Comparison of ENCODE assay signal across 21 mouse cellular contexts in the genomic region with DNA sequence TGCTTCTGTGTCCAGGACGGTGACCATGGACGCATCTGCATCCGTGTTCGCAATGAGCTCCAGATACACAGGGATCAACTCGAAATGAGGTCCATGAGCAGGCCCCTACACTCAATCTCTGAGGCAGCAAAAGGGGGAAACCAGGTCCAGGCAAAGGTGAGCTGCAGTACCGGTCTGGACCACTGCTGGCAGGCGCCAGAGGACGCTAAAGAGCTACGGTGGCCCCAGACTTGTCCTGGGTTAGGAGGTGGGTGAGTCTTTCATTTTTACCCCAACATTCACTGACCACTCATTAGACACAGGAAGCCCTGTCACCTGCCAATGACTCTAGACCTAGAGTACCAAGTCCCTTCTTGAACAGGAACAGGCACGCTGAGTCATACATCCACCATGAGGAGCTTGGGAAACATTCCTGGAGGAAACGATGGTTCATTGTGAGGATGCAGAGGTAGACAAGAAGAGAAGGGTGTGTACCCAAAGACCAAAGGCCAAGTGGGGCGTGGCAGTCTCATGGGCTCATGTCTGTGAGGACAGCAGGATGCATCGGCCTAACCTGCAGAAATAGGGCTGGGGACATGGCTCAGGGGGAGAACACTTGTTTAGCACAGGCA. TPM values are rescaled to one million over a fixed set of nuclear protein-coding genes. Genes with fewer than 3 reads are reported as not detected.
DNase-seq lines count a peak whose midpoint lies in the region; ATAC-seq and TF ChIP-seq lines count a peak whose summit lies in the region.
"Had no signal": no experiment of that assay in that cellular context is flagged by ENCODE, and none has a peak within 500 bp of the region (broad histone marks: within the 10 kb centered on the region; RNA-seq: fewer than 3 reads in every experiment).

No protein-coding gene starts in this region.

- no peak overlapping the region for H3K27ac ChIP-seq in forebrain, postnatal 0 days (ENCODE audit: low read depth, low read length)
- no peak overlapping the region for H3K27ac ChIP-seq in forebrain, embryonic 15.5 days (replicated peaks)
- H3K27ac ChIP-seq in intestine, embryonic 15.5 days, result no peak overlapping the region; the same call in 1 of the 2 replicates
- H3K27ac ChIP-seq: hindbrain, embryonic 15.5 days; liver, embryonic 15.5 days; neural tube, embryonic 13.5 days; stomach, embryonic 15.5 days had no signal

- 67% methylated on average over 13 of the region's 13 CpGs for WGBS in forebrain, postnatal 0 days
- 66% methylated on average over 13 of the region's 13 CpGs for WGBS in forebrain, embryonic 15.5 days
- 68% methylated on average over 13 of the region's 13 CpGs for WGBS in intestine, embryonic 15.5 days

- H3K4me3 ChIP-seq in forebrain, postnatal 0 days (ENCODE audit: low read depth, low read length), result no peak overlapping the region
- H3K4me3 ChIP-seq in forebrain, embryonic 15.5 days, result no peak overlapping the region
- no peak overlapping the region for H3K4me3 ChIP-seq in intestine, embryonic 15.5 days (replicated peaks)
- H3K4me3 ChIP-seq: erythroblast, embryonic 14.5 days; hindbrain, embryonic 15.5 days; liver, embryonic 15.5 days; neural tube, embryonic 13.5 days; stomach, embryonic 15.5 days had no signal

- no peaks in the 10 kb centered on the region for H3K9me3 ChIP-seq in forebrain, postnatal 0 days (ENCODE audit: low read length)
- H3K9me3 ChIP-seq in forebrain, embryonic 15.5 days, result no peaks in the 10 kb centered on the region
- H3K9me3 ChIP-seq in intestine, embryonic 15.5 days, result no peaks in the 10 kb centered on the region
- H3K9me3 ChIP-seq: hindbrain, embryonic 15.5 days; liver, embryonic 15.5 days; neural tube, embryonic 13.5 days; stomach, embryonic 15.5 days had no signal

- no peak overlapping the region for H3K4me2 ChIP-seq in forebrain, postnatal 0 days (ENCODE audit: low read depth)
- no peak overlapping the region for H3K4me2 ChIP-seq in forebrain, embryonic 15.5 days (replicated peaks)
- no peak overlapping the region for H3K4me2 ChIP-seq in intestine, embryonic 15.5 days (replicated peaks)
- H3K4me2 ChIP-seq: hindbrain, embryonic 15.5 days; liver, embryonic 15.5 days; neural tube, embryonic 13.5 days; stomach, embryonic 15.5 days had no signal

- no peaks in the 10 kb centered on the region for H3K36me3 ChIP-seq in forebrain, postnatal 0 days (ENCODE audit: insufficient read depth)
- H3K36me3 ChIP-seq in forebrain, embryonic 15.5 days, result no peaks in the 10 kb centered on the region
- no peaks in the 10 kb centered on the region for H3K36me3 ChIP-seq in intestine, embryonic 15.5 days
- H3K36me3 ChIP-seq: hindbrain, embryonic 15.5 days; liver, embryonic 15.5 days; neural tube, embryonic 13.5 days; stomach, embryonic 15.5 days had no signal

- no peak for ATAC-seq in forebrain, postnatal 0 days
- ATAC-seq in forebrain, embryonic 15.5 days (replicated peaks), result no peak
- ATAC-seq in intestine, embryonic 15.5 days, result peak; percentile 72
- ATAC-seq in CD4-positive, CD25-positive, alpha-beta regulatory T cell, adult 4 months, result no peak
- ATAC-seq: midbrain, embryonic 16.5 days; Patski had no signal

- DNase-seq in forebrain, postnatal 0 days, result no peak
- DNase-seq in kidney, postnatal 36 days, result peak; percentile 41 to 50
- no peak for DNase-seq in kidney, postnatal 10 days
- peak; percentile 69 for DNase-seq in 416B (ENCODE audit: low read depth)
- no peak for DNase-seq in spleen, adult 18-20 months
- DNase-seq: adrenal gland, adult 8-10 months; cerebellum, adult 9-11 months; gastrocnemius, postnatal 36 days; left cerebral cortex, postnatal 4 days; right cerebral cortex, postnatal 4 days; thymus, postnatal 36 days had no signal

- no peaks in the 10 kb centered on the region for H3K4me1 ChIP-seq in forebrain, postnatal 0 days (ENCODE audit: insufficient read depth)
- peaks cover 13% of the 10 kb centered on the region for H3K4me1 ChIP-seq in forebrain, embryonic 15.5 days
- peaks cover 20% of the 10 kb centered on the region for H3K4me1 ChIP-seq in intestine, embryonic 15.5 days (replicated peaks)

- H3K27me3 ChIP-seq in forebrain, postnatal 0 days (ENCODE audit: insufficient read depth, low read length), result no peaks in the 10 kb centered on the region
- H3K27me3 ChIP-seq in forebrain, embryonic 15.5 days, result no peaks in the 10 kb centered on the region
- H3K27me3 ChIP-seq in intestine, embryonic 15.5 days (replicated peaks), result no peaks in the 10 kb centered on the region
- H3K27me3 ChIP-seq: hindbrain, embryonic 15.5 days; neural tube, embryonic 13.5 days; Patski; stomach, embryonic 15.5 days had no signal

- H3K9ac ChIP-seq in forebrain, postnatal 0 days, result no peak overlapping the region
- no peak overlapping the region for H3K9ac ChIP-seq in forebrain, embryonic 15.5 days (replicated peaks)
- no peak overlapping the region for H3K9ac ChIP-seq in intestine, embryonic 15.5 days
- H3K9ac ChIP-seq: hindbrain, embryonic 15.5 days; liver, embryonic 15.5 days; neural tube, embryonic 13.5 days; stomach, embryonic 15.5 days had no signal

- peak; percentile 48 for TF ChIP-seq CTCF in forebrain, postnatal 0 days (IDR thresholded peaks at IDR 0.05; ENCODE audit: low read depth)

RNA-seq across cellular contexts. Expression of a gene that starts 21.8 kb away (rescaled TPM):
- total RNA-seq in forebrain, postnatal 0 days (2014; rRNA removed), result 8.3 and 9.9 TPM in 2 replicates
- 1.7 and 2.4 TPM in 2 replicates for polyA plus RNA-seq in forebrain, postnatal 0 days (2015; fragmentation: Nextera tagmentation; extraction: Ambion mirVana)
- 2.5 and 2.6 TPM in 2 replicates for polyA plus RNA-seq in forebrain, embryonic 15.5 days (2015; fragmentation: Nextera tagmentation; extraction: Ambion mirVana)
- polyA plus RNA-seq in intestine, embryonic 15.5 days (2015; fragmentation: Nextera tagmentation; extraction: Ambion mirVana), result 3.0 TPM in 2 replicates
- 1 to 10 TPM; 1.0 to 1.4 TPM for polyA plus RNA-seq in CD4-positive, CD25-positive, alpha-beta regulatory T cell, adult 4 months (2017; shearing (Covaris generic))

RNA-seq across cellular contexts. Expression of a gene that starts 42.0 kb away (rescaled TPM):
- 1.2 and 1.7 TPM in 2 replicates for total RNA-seq in forebrain, postnatal 0 days (2014; rRNA removed)
- 2.3 TPM in 2 replicates for polyA plus RNA-seq in forebrain, postnatal 0 days (2015; fragmentation: Nextera tagmentation; extraction: Ambion mirVana)
- 1.9 and 2.8 TPM in 2 replicates for polyA plus RNA-seq in forebrain, embryonic 15.5 days (2015; fragmentation: Nextera tagmentation; extraction: Ambion mirVana)
- polyA plus RNA-seq in intestine, embryonic 15.5 days (2015; fragmentation: Nextera tagmentation; extraction: Ambion mirVana), result 15.9 and 18.6 TPM in 2 replicates
- polyA plus RNA-seq in CD4-positive, CD25-positive, alpha-beta regulatory T cell, adult 4 months (2017; shearing (Covaris generic)), result 10 to 100 TPM; 26.1 to 42.4 TPM

Comparison
In these comparisons a context has a peak if more than half of its experiments do, and no peak if none do; other contexts are left out.
1. DNase-seq: peak in kidney, postnatal 36 days (2 of 2) and 416B (single experiment); none in forebrain, postnatal 0 days (single experiment), kidney, postnatal 10 days (single experiment) and spleen, adult 18-20 months (0 of 2).